Mouse (Mus musculus) neutrophil, adult 83 days (primary cell): Measurements from ENCODE around the gene Olfr44. TPM values are rescaled to one million over a fixed set of nuclear protein-coding genes. Genes with fewer than 3 reads are reported as not detected.

Experiments
- total RNA-seq, 2 experiments: library from RNA; stranded (reverse); gene quantifications; one replicate each; pipeline ENCODE4 v1.2.4; 2023

Olfr44 gene
- not detected for total RNA-seq

DNA sequence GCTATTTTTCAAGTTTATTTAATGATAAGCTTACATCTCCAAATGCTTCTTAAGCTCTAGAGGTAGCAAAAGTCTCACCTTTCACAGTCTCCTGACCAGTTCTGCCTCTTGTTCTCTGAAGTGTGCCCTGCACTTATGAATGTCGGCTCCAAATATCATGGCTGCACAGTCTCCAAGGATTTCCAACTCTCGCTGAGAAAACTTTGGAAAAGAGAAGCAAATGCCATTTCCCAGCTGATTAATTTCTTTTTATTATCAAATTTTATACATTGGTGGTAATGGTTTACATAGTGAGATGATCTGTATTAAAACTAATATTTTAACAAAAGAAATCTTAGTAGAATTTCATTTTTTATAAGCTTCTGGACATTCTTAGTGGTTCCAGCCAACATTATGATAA lies at the start of gene Olfr44:
Gene Olfr44 (minus strand): TSS at position 101 of the 400 bp plus-strand sequence.

DNA sequence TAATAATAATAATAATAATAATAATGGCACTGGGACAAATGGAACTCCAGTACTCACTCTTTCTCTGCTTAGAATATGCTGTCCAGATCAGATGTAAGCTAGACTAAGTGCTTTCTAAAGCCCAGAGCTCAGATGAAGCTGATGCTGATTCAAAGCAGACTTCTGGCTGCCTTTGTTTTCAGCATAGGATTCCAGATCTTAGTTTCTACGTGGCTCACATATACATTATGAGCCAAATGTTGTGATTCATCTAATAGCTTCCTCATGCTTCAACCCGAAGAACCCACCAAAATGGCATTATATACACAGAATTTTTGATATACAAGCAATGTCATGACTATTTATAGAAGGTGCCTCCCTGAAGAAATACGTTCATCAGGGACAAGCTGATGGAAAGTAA lies 21.7 kb upstream of the Olfr44 start, which contains the start of gene Olfr957:
Gene Olfr957 (minus strand): TSS at position 279 of the 400 bp plus-strand sequence.

GRCm38 (mm10) chr9:39471844-39472243 lies 22.0 kb downstream of the Olfr44 start, which contains the start of gene Olfr955:
Gene Olfr955 (minus strand): TSS chr9:39471944.

GRCm38 (mm10) chr9:39456401-39456800 lies 37.4 kb downstream of the Olfr44 start, which contains the start of gene Olfr954:
Gene Olfr954 (plus strand): TSS chr9:39456701.

Other genes with a start within 250 kb of the Olfr44 start
- gene Olfr1537, start 244.0 kb downstream of the Olfr44 start, total RNA-seq: not detected
- gene Olfr945, start 217.2 kb downstream of the Olfr44 start, total RNA-seq: not detected
- not detected for gene Olfr948, start 167.9 kb downstream of the Olfr44 start, total RNA-seq
- gene Olfr951, start 106.6 kb downstream of the Olfr44 start, total RNA-seq: not detected
- gene Olfr952, start 66.8 kb downstream of the Olfr44 start, total RNA-seq: not detected
- not detected for gene Olfr954, start 37.3 kb downstream of the Olfr44 start, total RNA-seq
- not detected for gene Olfr955, start 22.1 kb downstream of the Olfr44 start, total RNA-seq
- gene Olfr957, start 21.8 kb upstream of the Olfr44 start, total RNA-seq: not detected
- gene Olfr958, start 60.1 kb upstream of the Olfr44 start, total RNA-seq: not detected
- gene Olfr959, start 81.6 kb upstream of the Olfr44 start, total RNA-seq: not detected
- gene AW551984, start 110.4 kb upstream of the Olfr44 start, total RNA-seq: under 1 TPM in 1 of 2 experiments, not detected in 1; 0.09 TPM
- not detected for gene Olfr148, start 116.7 kb upstream of the Olfr44 start, total RNA-seq
- not detected for gene Olfr960, start 127.4 kb upstream of the Olfr44 start, total RNA-seq
- gene Olfr961, start 151.1 kb upstream of the Olfr44 start, total RNA-seq: not detected
- not detected for gene Olfr963, start 173.2 kb upstream of the Olfr44 start, total RNA-seq
- not detected for gene Olfr149, start 213.1 kb upstream of the Olfr44 start, total RNA-seq
- not detected for gene Olfr965, start 217.4 kb upstream of the Olfr44 start, total RNA-seq
- not detected for gene Olfr150, start 237.0 kb upstream of the Olfr44 start, total RNA-seq